Comparison of ENCODE assay signal across 8 mouse cellular contexts in the genomic region with DNA sequence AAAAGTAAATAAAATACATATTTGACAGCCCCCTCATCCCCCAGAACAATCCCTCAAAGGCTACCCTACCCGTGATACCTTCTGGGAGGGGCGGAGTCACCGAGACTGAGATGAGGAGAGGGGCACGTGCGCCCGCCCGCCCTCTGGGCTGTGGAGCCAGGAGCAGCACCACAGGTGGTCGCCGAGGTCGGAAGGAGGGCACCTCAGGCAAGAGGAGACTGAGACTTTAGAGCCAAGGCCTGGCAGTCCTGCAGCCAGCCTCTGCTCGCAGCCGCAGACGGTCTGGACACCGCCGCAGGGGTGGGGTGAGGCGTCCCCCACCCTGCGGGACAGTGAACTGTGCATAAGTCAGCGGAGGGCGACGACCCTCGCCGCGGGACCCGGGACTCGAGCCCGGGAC. TPM values are rescaled to one million over a fixed set of nuclear protein-coding genes. Genes with fewer than 3 reads are reported as not detected.
DNase-seq lines count a peak whose midpoint lies in the region; ATAC-seq and TF ChIP-seq lines count a peak whose summit lies in the region.

No protein-coding gene starts in this region.

- H3K9ac ChIP-seq in embryonic facial prominence, embryonic 11.5 days (replicated peaks; ENCODE audit: low read length): no peak overlapping the region
- peak overlapping the region; percentile 40; the same call in 1 of the 2 replicates for H3K9ac ChIP-seq in limb, embryonic 14.5 days (ENCODE audit: low read depth, low read length, severe bottlenecking)

- peak; percentile 60 for DNase-seq in gastrocnemius, adult 2 months
- DNase-seq in gastrocnemius, adult 8-10 months (ENCODE audit: low spot score in 2 of 2): no peak
- peak; percentile 81 for DNase-seq in A20 (ENCODE audit: low read depth, low spot score)
- no peak for DNase-seq in embryonic facial prominence, embryonic 11.5 days (ENCODE audit: low spot score)
- no peak for DNase-seq in limb, embryonic 14.5 days (ENCODE audit: low spot score)
- DNase-seq in thymus, postnatal 14 days: peak; percentile 63
- DNase-seq in adrenal gland, adult 8-10 months: no peak

- TF ChIP-seq CTCF in gastrocnemius, adult 2 months (IDR thresholded peaks at IDR 0.05): no peak

- 1% methylated on average over 26 of the region's 26 CpGs for WGBS in embryonic facial prominence, embryonic 11.5 days
- WGBS in limb, embryonic 14.5 days: 2% methylated on average over 24 of the region's 26 CpGs

- ATAC-seq in embryonic facial prominence, embryonic 11.5 days (replicated peaks; ENCODE audit: insufficient number of reproducible peaks, low FRiP score, low TSS enrichment, low read depth): no peak
- ATAC-seq in limb, embryonic 14.5 days (ENCODE audit: low FRiP score, low read depth): no peak
- ATAC-seq in granulocyte monocyte progenitor cell, adult 5-6 weeks (replicated peaks; ENCODE audit: poor library complexity, severe bottlenecking): no peak

- H3K4me2 ChIP-seq in embryonic facial prominence, embryonic 11.5 days (ENCODE audit: low read depth, low read length): peak overlapping the region; percentile 35
- peak overlapping the region; percentile 69 for H3K4me2 ChIP-seq in limb, embryonic 14.5 days (replicated peaks; ENCODE audit: low read depth, low read length, severe bottlenecking)

- H3K27ac ChIP-seq in gastrocnemius, adult 2 months: peak overlapping the region; percentile 96
- no peak overlapping the region for H3K27ac ChIP-seq in embryonic facial prominence, embryonic 11.5 days (replicated peaks; ENCODE audit: low read depth, low read length)
- no peak overlapping the region for H3K27ac ChIP-seq in limb, embryonic 14.5 days (replicated peaks; ENCODE audit: low read depth, low read length)

- TF ChIP-seq POLR2A in limb, embryonic 14.5 days (IDR thresholded peaks at IDR 0.05; ENCODE audit: borderline replicate concordance, extremely low read depth, insufficient read depth, insufficient read length): no peak

- intact Hi-C loops in gastrocnemius, adult 2 months (cut with DNase I): no loop called here

- no peaks in the 10 kb centered on the region for H3K36me3 ChIP-seq in embryonic facial prominence, embryonic 11.5 days (replicated peaks; ENCODE audit: control insufficient read depth, insufficient read depth, low read depth, low read length)
- H3K36me3 ChIP-seq in limb, embryonic 14.5 days (ENCODE audit: control insufficient read depth, insufficient read depth, low read length): no peaks in the 10 kb centered on the region

- H3K27me3 ChIP-seq in embryonic facial prominence, embryonic 11.5 days (ENCODE audit: control insufficient read depth, insufficient read depth, low read length): peaks cover 40% of the 10 kb centered on the region
- H3K27me3 ChIP-seq in limb, embryonic 14.5 days (ENCODE audit: control insufficient read depth, insufficient read depth, low read length): peaks cover 15% of the 10 kb centered on the region; the same call in 1 of the 2 replicates

- H3K4me1 ChIP-seq in embryonic facial prominence, embryonic 11.5 days (ENCODE audit: control insufficient read depth, insufficient read depth, low read length): peaks cover 21% of the 10 kb centered on the region
- H3K4me1 ChIP-seq in limb, embryonic 14.5 days (ENCODE audit: control insufficient read depth, insufficient read depth, low read length): peaks cover 56% of the 10 kb centered on the region

- peak overlapping the region; percentile 88 for H3K4me3 ChIP-seq in gastrocnemius, adult 2 months
- H3K4me3 ChIP-seq in embryonic facial prominence, embryonic 11.5 days (ENCODE audit: low read depth, low read length): peak overlapping the region; percentile 11; the same call in 1 of the 2 replicates
- H3K4me3 ChIP-seq in limb, embryonic 14.5 days (replicated peaks; ENCODE audit: low read length): peak overlapping the region; percentile 55

- H3K9me3 ChIP-seq in embryonic facial prominence, embryonic 11.5 days (replicated peaks; ENCODE audit: control insufficient read depth, low read length): no peaks in the 10 kb centered on the region
- no peaks in the 10 kb centered on the region for H3K9me3 ChIP-seq in limb, embryonic 14.5 days (ENCODE audit: control insufficient read depth, low read length)

RNA-seq across cellular contexts. Expression of gene Gadd45b, which starts 1.8 kb away (rescaled TPM):
- total RNA-seq in gastrocnemius, adult 2 months (2021): 10 to 100 TPM; 23.6 to 28.4 TPM
- 10 to 100 TPM in 3 of 4 experiments, 1 to 10 TPM in 1; 6.8 to 31.8 (median 26.9) TPM for total RNA-seq in gastrocnemius, adult 8-10 months (2022)
- polyA plus RNA-seq in embryonic facial prominence, embryonic 11.5 days (2014; fragmentation: Nextera tagmentation; extraction: Ambion mirVana): 9.9 and 11.6 TPM in 2 replicates
- polyA plus RNA-seq in limb, embryonic 14.5 days (2012; rRNA removed): 46.2 and 52.2 TPM in 2 replicates
- 33.8 and 36.6 TPM in 2 replicates for polyA plus RNA-seq in limb, embryonic 14.5 days (2014; fragmentation: Nextera tagmentation; extraction: Ambion mirVana)
- 20.1 and 21.5 TPM in 2 replicates for total RNA-seq in granulocyte monocyte progenitor cell, adult 5-6 weeks (2014; fragmentation: Nextera tagmentation)
- total RNA-seq in granulocyte monocyte progenitor cell, adult 5-6 weeks (2017): 25.6 and 27.6 TPM in 2 replicates
- total RNA-seq in adrenal gland, adult 8-10 months (2022): 100 to 1,000 TPM in 1 of 4 experiments, 10 to 100 TPM in 3; 17.5 to 112 (median 73.6) TPM

RNA-seq across cellular contexts. Expression of gene Lmnb2, which starts 13.7 kb away (rescaled TPM):
- total RNA-seq in gastrocnemius, adult 2 months (2021): 1 to 10 TPM; 1.9 to 3.0 TPM
- 1 to 10 TPM; 2.1 to 4.0 (median 2.3) TPM for total RNA-seq in gastrocnemius, adult 8-10 months (2022)
- 18.4 and 19.4 TPM in 2 replicates for polyA plus RNA-seq in embryonic facial prominence, embryonic 11.5 days (2014; fragmentation: Nextera tagmentation; extraction: Ambion mirVana)
- 75.9 and 77.5 TPM in 2 replicates for polyA plus RNA-seq in limb, embryonic 14.5 days (2012; rRNA removed)
- polyA plus RNA-seq in limb, embryonic 14.5 days (2014; fragmentation: Nextera tagmentation; extraction: Ambion mirVana): 19.1 and 21.5 TPM in 2 replicates
- 24.9 and 35.1 TPM in 2 replicates for total RNA-seq in granulocyte monocyte progenitor cell, adult 5-6 weeks (2014; fragmentation: Nextera tagmentation)
- total RNA-seq in granulocyte monocyte progenitor cell, adult 5-6 weeks (2017): 56.2 and 62.8 TPM in 2 replicates
- 10 to 100 TPM; 10.0 to 17.2 (median 15.2) TPM for total RNA-seq in adrenal gland, adult 8-10 months (2022)

RNA-seq across cellular contexts. Expression of gene Timm13, which starts 30.9 kb away (rescaled TPM):
- total RNA-seq in gastrocnemius, adult 2 months (2021): 100 to 1,000 TPM; 110 to 139 TPM
- 100 to 1,000 TPM; 119 to 143 (median 123) TPM for total RNA-seq in gastrocnemius, adult 8-10 months (2022)
- 266 and 347 TPM in 2 replicates for polyA plus RNA-seq in embryonic facial prominence, embryonic 11.5 days (2014; fragmentation: Nextera tagmentation; extraction: Ambion mirVana)
- polyA plus RNA-seq in limb, embryonic 14.5 days (2012; rRNA removed): 187 and 229 TPM in 2 replicates
- 330 and 335 TPM in 2 replicates for polyA plus RNA-seq in limb, embryonic 14.5 days (2014; fragmentation: Nextera tagmentation; extraction: Ambion mirVana)
- 145 and 158 TPM in 2 replicates for total RNA-seq in granulocyte monocyte progenitor cell, adult 5-6 weeks (2014; fragmentation: Nextera tagmentation)
- total RNA-seq in granulocyte monocyte progenitor cell, adult 5-6 weeks (2017): 38.2 and 50.4 TPM in 2 replicates
- 100 to 1,000 TPM; 154 to 235 (median 185) TPM for total RNA-seq in adrenal gland, adult 8-10 months (2022)

Comparison
In these comparisons a context has a peak if more than half of its experiments do, and no peak if none do; other contexts are left out.
1. DNase-seq: peak in gastrocnemius, adult 2 months (single experiment), A20 (single experiment) and thymus, postnatal 14 days (single experiment); none in gastrocnemius, adult 8-10 months (0 of 2), embryonic facial prominence, embryonic 11.5 days (single experiment), limb, embryonic 14.5 days (single experiment) and adrenal gland, adult 8-10 months (single experiment).
2. H3K4me3 ChIP-seq: peak in every context shown above with its lines; median percentile 88 in gastrocnemius, adult 2 months; 55 in limb, embryonic 14.5 days; 11 in embryonic facial prominence, embryonic 11.5 days.